Mouse (Mus musculus): ENCODE measurements around the gene Prkar1b. TPM values are rescaled to one million over a fixed set of nuclear protein-coding genes. Genes with fewer than 3 reads are reported as not detected.

The Prkar1b gene
- polyA plus RNA-seq, 1 experiment from 2014 or later: 207 TPM

DNA sequence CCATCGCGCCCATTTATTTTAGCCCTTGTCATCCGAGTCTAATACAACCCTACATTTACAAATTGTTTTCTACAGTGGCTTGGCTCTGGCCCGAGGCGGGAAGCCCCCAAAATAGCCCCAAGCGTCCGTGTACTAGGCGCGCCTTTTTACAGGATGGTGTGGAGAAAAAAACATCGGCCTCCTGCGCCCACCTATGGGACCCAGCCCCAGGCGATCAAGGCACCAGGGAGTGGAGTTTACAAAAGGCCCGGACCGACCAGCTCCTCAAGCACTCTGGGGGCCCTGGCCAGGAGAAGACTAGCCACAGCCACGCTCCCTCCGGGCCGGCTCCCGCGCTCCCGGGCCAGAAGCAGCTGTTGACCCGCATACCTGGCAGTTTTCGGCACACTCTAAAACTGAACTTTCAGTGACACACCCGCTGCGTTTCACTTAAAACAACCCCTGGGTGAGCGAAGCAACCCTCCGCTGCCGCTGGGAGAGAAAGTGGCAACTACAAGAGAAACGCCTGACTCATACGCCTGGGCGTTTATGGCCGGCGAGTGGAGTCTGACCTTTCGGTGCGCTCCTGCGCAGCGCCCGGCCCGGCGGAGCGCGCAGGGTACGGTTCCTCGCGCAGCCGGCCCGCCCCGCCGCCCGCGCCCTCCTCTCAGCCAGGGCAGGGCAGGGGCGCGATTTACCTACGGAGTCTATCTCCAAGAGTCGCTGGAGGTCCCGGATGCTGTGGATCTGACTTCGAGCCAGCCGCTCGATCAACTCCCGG is 157.0 kb downstream of the Prkar1b start:
- Histone ChIP-seq H3K9me3 (ENCODE audit: control insufficient read depth, low read length) (no peaks in the 10 kb centered on the region), H3K4me1 (ENCODE audit: control insufficient read depth, insufficient read depth, low read length) (peaks cover 27% of the 10 kb centered on the region), H3K36me3 (ENCODE audit: control insufficient read depth, insufficient read depth, low read length) (no peaks in the 10 kb centered on the region), H3K9ac (replicated peaks; ENCODE audit: low read depth, low read length) (peak overlapping the region; percentile 80), H3K4me3 (ENCODE audit: low read depth, low read length) (peak overlapping the region; percentile 55), H3K27ac (ENCODE audit: low read depth, low read length) (no peak overlapping the region), H3K27me3 (ENCODE audit: control insufficient read depth, insufficient read depth, low read length) (peaks cover 30% of the 10 kb centered on the region), H3K4me2 (ENCODE audit: low read depth, low read length) (peak overlapping the region; percentile 92)
- no peak for ATAC-seq (ENCODE audit: low read depth)
- WGBS: 2% methylated on average over 59 of the region's 59 CpGs

DNA sequence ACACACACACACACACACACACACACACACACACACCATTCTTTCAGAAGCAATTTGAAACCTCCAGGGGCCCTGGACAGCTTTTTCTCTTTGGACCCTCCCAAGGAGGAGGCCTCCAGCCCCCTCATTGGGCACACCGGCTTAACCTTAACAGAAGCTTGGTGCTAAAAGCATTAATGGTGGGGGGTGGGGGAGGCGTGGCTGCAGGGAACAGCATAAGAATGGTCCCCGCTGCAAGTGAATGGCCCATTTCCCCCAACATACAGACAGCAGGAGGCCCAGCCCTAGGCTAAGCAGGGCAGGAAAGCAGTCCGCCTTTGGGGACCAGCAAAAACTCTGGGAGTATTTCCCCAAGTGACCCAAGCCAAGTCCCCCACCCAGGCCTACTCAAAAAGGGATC is 158.1 kb downstream of the Prkar1b start:
- Histone ChIP-seq H3K9me3 (ENCODE audit: control insufficient read depth, low read length) (no peaks in the 10 kb centered on the region), H3K4me3 (ENCODE audit: low read depth, low read length) (no peak overlapping the region), H3K27me3 (ENCODE audit: control insufficient read depth, insufficient read depth, low read length) (peaks cover 24% of the 10 kb centered on the region), H3K4me2 (ENCODE audit: low read depth, low read length) (no peak overlapping the region), H3K27ac (ENCODE audit: low read depth, low read length) (no peak overlapping the region), H3K9ac (replicated peaks; ENCODE audit: low read depth, low read length) (no peak overlapping the region), H3K36me3 (ENCODE audit: control insufficient read depth, insufficient read depth, low read length) (no peaks in the 10 kb centered on the region), H3K4me1 (ENCODE audit: control insufficient read depth, insufficient read depth, low read length) (peaks cover 25% of the 10 kb centered on the region)
- 29% methylated on average over 4 of the region's 4 CpGs for WGBS
- no peak for ATAC-seq (ENCODE audit: low read depth)

- Histone ChIP-seq H3K27ac (ENCODE audit: low read depth, low read length) (no peak overlapping the region), H3K4me2 (ENCODE audit: low read depth, low read length) (no peak overlapping the region), H3K36me3 (ENCODE audit: control insufficient read depth, insufficient read depth, low read length) (peaks cover 3% of the 10 kb centered on the region; the same call in 1 of the 2 replicates), H3K4me3 (ENCODE audit: low read depth, low read length) (no peak overlapping the region), H3K9ac (replicated peaks; ENCODE audit: low read depth, low read length) (no peak overlapping the region), H3K9me3 (ENCODE audit: control insufficient read depth, low read length) (no peaks in the 10 kb centered on the region), H3K27me3 (ENCODE audit: control insufficient read depth, insufficient read depth, low read length) (peaks cover 18% of the 10 kb centered on the region), H3K4me1 (ENCODE audit: control insufficient read depth, insufficient read depth, low read length) (peaks cover 23% of the 10 kb centered on the region)
- no peak for ATAC-seq (ENCODE audit: low read depth)
- 58% methylated on average over 7 of the region's 7 CpGs for WGBS
Observed at GRCm38 (mm10) chr5:138990659-138991380, 159.0 kb downstream of the Prkar1b start.

GRCm38 (mm10) chr5:138989567-138989966 is 160.2 kb downstream of the Prkar1b start:
- no peaks in the 10 kb centered on the region for H3K9me3 ChIP-seq (ENCODE audit: control insufficient read depth, low read length)
- peaks cover 14% of the 10 kb centered on the region for H3K27me3 ChIP-seq (ENCODE audit: control insufficient read depth, insufficient read depth, low read length)
- 58% methylated on average over 6 of the region's 6 CpGs for WGBS
- ATAC-seq (ENCODE audit: low read depth): no peak
- no peak overlapping the region for H3K27ac ChIP-seq (ENCODE audit: low read depth, low read length)
- no peak overlapping the region for H3K4me2 ChIP-seq (ENCODE audit: low read depth, low read length)
- peaks cover 22% of the 10 kb centered on the region for H3K4me1 ChIP-seq (ENCODE audit: control insufficient read depth, insufficient read depth, low read length)
- no peak overlapping the region for H3K4me3 ChIP-seq (ENCODE audit: low read depth, low read length)
- H3K36me3 ChIP-seq (ENCODE audit: control insufficient read depth, insufficient read depth, low read length): peaks cover 5% of the 10 kb centered on the region; the same call in 1 of the 2 replicates
- H3K9ac ChIP-seq (replicated peaks; ENCODE audit: low read depth, low read length): no peak overlapping the region

- no peak overlapping the region for H3K9ac ChIP-seq (replicated peaks; ENCODE audit: low read depth, low read length)
- no peak overlapping the region for H3K27ac ChIP-seq (ENCODE audit: low read depth, low read length)
- no peak overlapping the region for H3K4me2 ChIP-seq (ENCODE audit: low read depth, low read length)
- no peak overlapping the region for H3K4me3 ChIP-seq (ENCODE audit: low read depth, low read length)
- H3K36me3 ChIP-seq (ENCODE audit: control insufficient read depth, insufficient read depth, low read length): peaks cover 5% of the 10 kb centered on the region; the same call in 1 of the 2 replicates
- H3K9me3 ChIP-seq (ENCODE audit: control insufficient read depth, low read length): no peaks in the 10 kb centered on the region
- ATAC-seq (ENCODE audit: low read depth): no peak
- peaks cover 22% of the 10 kb centered on the region for H3K4me1 ChIP-seq (ENCODE audit: control insufficient read depth, insufficient read depth, low read length)
- peaks cover 14% of the 10 kb centered on the region for H3K27me3 ChIP-seq (ENCODE audit: control insufficient read depth, insufficient read depth, low read length)
- 30% methylated on average over 9 of the region's 9 CpGs for WGBS
Observed at GRCm38 (mm10) chr5:138988764-138989163, 161.0 kb downstream of the Prkar1b start.

- 53% methylated on average over 10 of the region's 10 CpGs for WGBS
- H3K4me3 ChIP-seq (ENCODE audit: low read depth, low read length): no peak overlapping the region
- ATAC-seq (ENCODE audit: low read depth): peak; percentile 38; the same call in 1 of the 2 replicates
- peaks cover 9% of the 10 kb centered on the region for H3K27me3 ChIP-seq (ENCODE audit: control insufficient read depth, insufficient read depth, low read length)
- no peak overlapping the region for H3K27ac ChIP-seq (ENCODE audit: low read depth, low read length)
- H3K9ac ChIP-seq (replicated peaks; ENCODE audit: low read depth, low read length): no peak overlapping the region
- peaks cover 15% of the 10 kb centered on the region for H3K4me1 ChIP-seq (ENCODE audit: control insufficient read depth, insufficient read depth, low read length)
- no peaks in the 10 kb centered on the region for H3K9me3 ChIP-seq (ENCODE audit: control insufficient read depth, low read length)
- H3K4me2 ChIP-seq (ENCODE audit: low read depth, low read length): no peak overlapping the region
- peaks cover 5% of the 10 kb centered on the region; the same call in 1 of the 2 replicates for H3K36me3 ChIP-seq (ENCODE audit: control insufficient read depth, insufficient read depth, low read length)
Observed at GRCm38 (mm10) chr5:138987994-138988393, 161.8 kb downstream of the Prkar1b start.

GRCm38 (mm10) chr5:138981921-138982320 is 167.9 kb downstream of the Prkar1b start:
- WGBS: 86% methylated on average over 9 of the region's 9 CpGs
- ATAC-seq (ENCODE audit: low read depth): no peak

GRCm38 (mm10) chr5:138980608-138981007 is 169.2 kb downstream of the Prkar1b start:
- Histone ChIP-seq H3K4me1 (ENCODE audit: control insufficient read depth, insufficient read depth, low read length) (no peaks in the 10 kb centered on the region), H3K9me3 (ENCODE audit: control insufficient read depth, low read length) (no peaks in the 10 kb centered on the region), H3K9ac (replicated peaks; ENCODE audit: low read depth, low read length) (no peak overlapping the region), H3K27me3 (ENCODE audit: control insufficient read depth, insufficient read depth, low read length) (no peaks in the 10 kb centered on the region), H3K27ac (ENCODE audit: low read depth, low read length) (no peak overlapping the region), H3K4me3 (ENCODE audit: low read depth, low read length) (no peak overlapping the region), H3K36me3 (ENCODE audit: control insufficient read depth, insufficient read depth, low read length) (peaks cover under 1% of the 10 kb centered on the region; the same call in 1 of the 2 replicates), H3K4me2 (ENCODE audit: low read depth, low read length) (no peak overlapping the region)
- ATAC-seq (ENCODE audit: low read depth): no peak
- 87% methylated on average over 9 of the region's 9 CpGs for WGBS

More at GRCm38 (mm10) chr5:138981921-138982320, 167.9 kb downstream of the Prkar1b start:
- no peak overlapping the region for H3K4me2 ChIP-seq (ENCODE audit: low read depth, low read length)
- no peak overlapping the region for H3K27ac ChIP-seq (ENCODE audit: low read depth, low read length)
- no peaks in the 10 kb centered on the region for H3K9me3 ChIP-seq (ENCODE audit: control insufficient read depth, low read length)
- no peaks in the 10 kb centered on the region for H3K4me1 ChIP-seq (ENCODE audit: control insufficient read depth, insufficient read depth, low read length)
- peaks cover 5% of the 10 kb centered on the region; the same call in 1 of the 2 replicates for H3K36me3 ChIP-seq (ENCODE audit: control insufficient read depth, insufficient read depth, low read length)
- H3K4me3 ChIP-seq (ENCODE audit: low read depth, low read length): no peak overlapping the region
- no peak overlapping the region for H3K9ac ChIP-seq (replicated peaks; ENCODE audit: low read depth, low read length)
- H3K27me3 ChIP-seq (ENCODE audit: control insufficient read depth, insufficient read depth, low read length): no peaks in the 10 kb centered on the region

GRCm38 (mm10) chr5:138979840-138980239 is 170.0 kb downstream of the Prkar1b start:
- H3K4me2 ChIP-seq (ENCODE audit: low read depth, low read length): no peak overlapping the region
- no peaks in the 10 kb centered on the region for H3K36me3 ChIP-seq (ENCODE audit: control insufficient read depth, insufficient read depth, low read length)
- H3K27ac ChIP-seq (ENCODE audit: low read depth, low read length): no peak overlapping the region
- no peaks in the 10 kb centered on the region for H3K27me3 ChIP-seq (ENCODE audit: control insufficient read depth, insufficient read depth, low read length)
- ATAC-seq (ENCODE audit: low read depth): no peak
- H3K9me3 ChIP-seq (ENCODE audit: control insufficient read depth, low read length): no peaks in the 10 kb centered on the region
- H3K4me3 ChIP-seq (ENCODE audit: low read depth, low read length): no peak overlapping the region
- WGBS: 82% methylated on average over 8 of the region's 8 CpGs
- no peak overlapping the region for H3K9ac ChIP-seq (replicated peaks; ENCODE audit: low read depth, low read length)
- no peaks in the 10 kb centered on the region for H3K4me1 ChIP-seq (ENCODE audit: control insufficient read depth, insufficient read depth, low read length)
